Mouse (Mus musculus) frontal cortex, adult 2 months (tissue): ENCODE measurements around the gene Proser2. TPM values are rescaled to one million over a fixed set of nuclear protein-coding genes. Genes with fewer than 3 reads are reported as not detected.

ENCODE experiments used
- DNase-seq, 2 experiments: peaks; one replicate each; pipeline ENCODE4 v3.0.0; 2022; ENCODE audit warnings: low spot score in 1 of 2; ENCODE audit errors: extremely low spot score in 1 of 2
- polyA plus RNA-seq: library from polyadenylated mRNA; depleted of rRNA; stranded (reverse); fragments of >200 nt; gene quantifications from 2 replicates; pipeline ENCODE4 v1.2.3, GENCODE M21; 2012; rRNA removed

Proser2 gene
- 3.2 TPM in 2 replicates for polyA plus RNA-seq

GRCm38 (mm10) chr2:6129555-6130355, at the start of gene Proser2:
Gene Proser2 (minus strand): TSS chr2:6130211.
- DNase-seq: peak in 1 of 2 experiments; percentile 58

GRCm38 (mm10) chr2:6179749-6180117, 49.7 kb upstream of the Proser2 start:
- DNase-seq: no peak

GRCm38 (mm10) chr2:6178901-6179748, 49.1 kb upstream of the Proser2 start:
- DNase-seq: no peak

GRCm38 (mm10) chr2:6173013-6173412, 43.0 kb upstream of the Proser2 start:
- DNase-seq: no peak

GRCm38 (mm10) chr2:6168560-6168959, 38.5 kb upstream of the Proser2 start:
- DNase-seq: no peak

- DNase-seq: peak; percentile 53 to 95
These were observed 38.0 kb upstream of the Proser2 start for GRCm38 (mm10) chr2:6167843-6168558.

GRCm38 (mm10) chr2:6165771-6166170, 35.8 kb upstream of the Proser2 start:
- DNase-seq: no peak

GRCm38 (mm10) chr2:6164606-6165290, 34.7 kb upstream of the Proser2 start:
- no peak for DNase-seq

GRCm38 (mm10) chr2:6162366-6163040, 32.5 kb upstream of the Proser2 start:
- no peak for DNase-seq

GRCm38 (mm10) chr2:6159735-6160134, 29.7 kb upstream of the Proser2 start:
- DNase-seq: no peak

- DNase-seq: no peak
These were observed 29.2 kb upstream of the Proser2 start for GRCm38 (mm10) chr2:6159219-6159618.

- no peak for DNase-seq
These were observed 27.6 kb upstream of the Proser2 start for GRCm38 (mm10) chr2:6157635-6158034.

- no peak for DNase-seq
These were observed 27.2 kb upstream of the Proser2 start for GRCm38 (mm10) chr2:6157208-6157607.

- no peak for DNase-seq
These were observed 19.8 kb upstream of the Proser2 start for GRCm38 (mm10) chr2:6149801-6150200.

- no peak for DNase-seq
These were observed 16.9 kb upstream of the Proser2 start for GRCm38 (mm10) chr2:6146901-6147300.

- DNase-seq: no peak
These were observed 16.2 kb upstream of the Proser2 start for GRCm38 (mm10) chr2:6146257-6146656.

- DNase-seq: no peak
These were observed 15.6 kb upstream of the Proser2 start for GRCm38 (mm10) chr2:6145611-6146010.

GRCm38 (mm10) chr2:6142915-6143654, 13.1 kb upstream of the Proser2 start:
- no peak for DNase-seq

GRCm38 (mm10) chr2:6140572-6141161, 10.7 kb upstream of the Proser2 start:
- DNase-seq: no peak
